Mouse (Mus musculus) testis, adult 2 months (tissue): ENCODE measurements at regions not wholly inside any gene's neighbourhood (a gene's known extent, or its start where the extent isn't known, plus 50 kb on each side); places are given as distances from the start of the nearest gene placed in this dataset.

Source experiments
- CTCF ChIP-seq: fragments of 200-500 bp; IDR thresholded peaks from 2 replicates; pipeline ENCODE4 v1.5.1; 2012; ENCODE audit warnings: low read depth, mild to moderate bottlenecking, inconsistent platforms, low read length, moderate library complexity; ENCODE audit not compliant: control insufficient read depth, insufficient read depth, insufficient replicate concordance
- POLR2A ChIP-seq: fragments of 200-500 bp; IDR thresholded peaks from 2 replicates; pipeline ENCODE4 v1.6.1; 2012; ENCODE audit warnings: low read depth, mild to moderate bottlenecking, inconsistent platforms, low read length, moderate library complexity; ENCODE audit not compliant: control insufficient read depth

DNA sequence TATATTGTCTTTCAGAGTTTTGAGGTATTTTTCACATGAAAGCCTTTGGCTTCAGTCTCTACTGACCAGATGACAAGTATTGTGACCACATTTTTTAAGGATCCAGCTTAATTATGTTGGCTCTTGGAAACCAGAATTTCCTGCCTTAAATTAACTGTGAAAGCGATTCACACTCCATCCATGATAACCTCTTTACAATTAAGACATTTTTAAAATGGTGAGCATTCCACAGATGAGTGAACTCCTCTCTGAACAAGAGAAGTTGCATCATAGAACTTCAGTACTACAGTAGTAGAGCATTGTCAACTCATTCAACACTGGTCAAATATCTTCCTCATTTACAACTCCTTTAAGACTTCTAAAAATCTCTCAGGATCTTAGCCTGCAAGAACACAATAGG, 369.3 kb upstream of the Cblb start:
- TF ChIP-seq CTCF (no peak), POLR2A (no peak)
